Mouse (Mus musculus) forelimb bud, embryonic 11.5 days (tissue): ENCODE data around the gene Tmem104.

Experiments
- DNase-seq: peaks from one replicate; pipeline ENCODE4 v3.0.0-alpha.2; 2012; ENCODE audit warnings: low read depth, low spot score

The Tmem104 gene

GRCm38 (mm10) chr11:115229021-115229930 is 42.0 kb downstream of the Tmem104 start:
- no peak for DNase-seq

GRCm38 (mm10) chr11:115231168-115231915 is 44.1 kb downstream of the Tmem104 start:
- DNase-seq, result no peak

DNA sequence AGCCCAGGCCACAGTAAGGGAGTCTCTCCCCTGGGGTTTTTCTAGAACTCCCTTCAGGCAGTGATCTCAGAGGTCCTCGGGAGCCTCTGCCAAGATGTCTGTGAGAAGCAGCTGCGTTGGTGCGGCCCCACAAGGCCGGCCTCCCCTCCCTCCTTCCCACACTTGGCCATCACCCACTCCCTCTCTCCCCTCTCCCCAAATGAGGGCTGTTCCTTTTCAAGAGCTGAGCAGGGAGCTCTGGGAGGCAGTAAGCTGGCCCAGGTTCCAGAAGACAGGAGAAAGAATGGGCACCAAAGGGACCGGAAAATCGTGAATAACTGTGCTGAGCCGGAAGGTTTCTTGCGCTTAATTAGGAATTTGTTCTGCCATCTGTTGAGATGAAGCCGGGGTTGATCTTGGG is 44.6 kb downstream of the Tmem104 start:
- DNase-seq, result no peak

DNA sequence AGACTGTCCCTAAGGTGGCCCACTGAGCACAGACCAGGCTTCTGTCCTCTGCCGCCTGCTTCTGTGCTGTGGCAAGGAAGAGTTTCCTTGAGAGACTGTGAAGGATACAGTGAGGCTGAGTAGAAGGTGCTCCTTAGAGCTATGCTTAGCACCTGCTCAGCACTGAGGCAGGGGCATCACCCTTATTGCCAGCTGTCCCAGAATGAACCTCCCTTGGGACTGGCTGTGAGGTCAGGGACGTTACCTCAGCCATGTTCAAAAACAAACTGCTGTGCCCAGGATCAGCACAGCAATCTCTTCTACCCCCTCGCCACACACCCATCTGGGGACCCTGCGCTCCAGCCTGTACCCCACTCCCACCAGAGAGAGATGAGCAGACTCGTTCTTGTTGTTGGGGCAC is 45.6 kb downstream of the Tmem104 start:
- DNase-seq, result no peak

GRCm38 (mm10) chr11:115233526-115234290 is 46.4 kb downstream of the Tmem104 start:
- DNase-seq, result no peak

DNA sequence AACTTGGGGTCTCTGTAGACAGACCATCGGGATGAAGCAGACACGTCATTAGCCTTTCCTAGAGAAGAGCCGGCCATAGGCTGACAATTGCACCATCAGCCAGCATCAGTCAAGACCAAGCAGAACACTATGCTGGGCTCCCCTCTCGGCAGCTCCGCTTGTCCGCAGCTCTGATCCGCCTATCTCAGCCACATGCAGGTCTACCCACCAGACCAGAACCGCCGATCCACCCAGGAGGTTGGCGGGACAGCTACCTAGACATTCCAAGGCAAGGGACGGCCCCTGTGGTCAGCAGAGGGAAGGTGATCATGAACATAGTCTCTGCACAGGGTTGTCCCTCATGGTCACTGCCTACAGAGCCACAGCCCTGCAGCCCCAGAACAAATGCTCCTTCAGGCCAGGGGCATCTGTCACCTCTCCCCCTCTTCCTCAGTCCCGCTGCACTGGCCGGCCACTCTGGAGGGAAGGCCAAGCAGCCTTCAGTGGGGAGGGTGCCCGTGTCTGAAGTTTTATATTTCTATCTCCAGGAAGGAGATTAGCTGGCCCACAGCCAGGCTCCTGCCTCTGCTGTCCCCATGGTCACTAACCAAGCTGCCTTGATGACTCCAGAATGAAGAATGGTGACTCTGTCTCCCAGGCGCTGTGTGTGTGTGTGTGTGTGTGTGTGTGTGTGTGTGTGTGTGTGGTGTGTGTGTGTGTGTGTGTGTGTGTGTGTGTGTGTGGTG is 47.2 kb downstream of the Tmem104 start:
- DNase-seq, result no peak

DNA sequence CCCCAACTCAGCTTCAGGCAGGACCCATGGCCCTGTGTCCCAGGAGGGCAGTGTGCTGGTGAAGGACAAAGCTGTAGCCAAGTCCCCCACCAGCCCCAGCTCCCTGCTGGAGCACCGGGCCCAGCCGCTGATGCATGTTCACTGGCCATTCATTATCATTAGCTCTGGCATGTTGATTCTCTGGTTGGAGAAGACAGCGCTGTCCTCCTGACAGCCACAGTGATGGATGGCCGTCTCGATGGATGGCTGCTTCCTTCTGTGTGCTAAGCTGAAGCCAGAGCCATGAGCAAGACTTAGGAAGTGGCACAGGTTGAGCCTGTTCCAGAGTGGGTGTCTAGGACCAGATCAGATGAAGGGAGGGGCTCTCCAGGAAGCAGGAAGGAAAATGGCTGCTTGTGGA is 49.3 kb downstream of the Tmem104 start:
- peak; percentile 32 for DNase-seq

- no peak for DNase-seq
Observed at GRCm38 (mm10) chr11:115241402-115241801, 54.1 kb downstream of the Tmem104 start.

- DNase-seq, result no peak
Observed at GRCm38 (mm10) chr11:115242746-115243145, 55.5 kb downstream of the Tmem104 start.

DNA sequence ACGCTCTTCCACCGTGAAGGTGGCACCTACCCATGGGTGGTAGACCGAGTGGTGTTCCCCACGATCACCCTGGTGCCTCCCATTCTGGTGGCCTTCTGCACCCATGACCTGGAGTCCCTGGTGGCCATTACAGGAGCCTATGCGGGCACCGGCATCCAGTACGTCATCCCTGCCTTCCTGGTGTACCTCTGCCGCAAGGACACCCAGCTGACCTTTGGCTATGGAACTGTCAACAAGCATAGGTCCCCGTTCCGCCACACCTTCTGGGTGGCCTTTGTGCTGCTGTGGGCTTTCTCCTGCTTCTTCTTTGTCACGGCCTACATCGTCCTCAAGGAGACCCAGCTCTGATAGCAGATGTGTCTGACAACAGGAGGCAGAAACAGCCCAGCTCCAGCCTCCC is 56.5 kb downstream of the Tmem104 start:
- no peak for DNase-seq

DNA sequence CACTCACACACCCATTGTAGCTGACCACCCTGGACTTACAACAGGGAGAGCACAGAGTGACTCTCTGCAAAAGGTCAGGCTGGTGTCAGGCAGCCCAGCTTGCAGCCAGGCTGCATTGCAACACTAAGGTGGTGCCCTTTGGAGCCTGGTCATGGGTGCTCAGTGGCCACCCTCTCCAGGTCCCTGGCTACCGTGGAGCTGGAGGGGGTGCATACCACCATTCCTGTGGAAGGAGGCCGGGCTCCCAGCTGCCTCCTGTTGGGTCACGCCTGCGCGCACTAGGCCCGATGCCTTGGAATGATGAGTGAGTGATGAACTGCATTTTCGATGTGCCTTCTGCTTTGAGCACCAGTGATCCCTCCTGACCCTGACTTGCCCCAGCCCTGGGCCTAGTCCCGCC is 57.6 kb downstream of the Tmem104 start:
- DNase-seq, result no peak

GRCm38 (mm10) chr11:115246386-115246785 is 59.1 kb downstream of the Tmem104 start:
- DNase-seq, result no peak

- no peak for DNase-seq
Observed at GRCm38 (mm10) chr11:115247240-115247639, 60.0 kb downstream of the Tmem104 start.

GRCm38 (mm10) chr11:115247945-115248344 is 60.7 kb downstream of the Tmem104 start:
- DNase-seq, result no peak

- DNase-seq, result no peak
Observed at GRCm38 (mm10) chr11:115249721-115250404, 62.6 kb downstream of the Tmem104 start.

GRCm38 (mm10) chr11:115250405-115251090 is 63.3 kb downstream of the Tmem104 start:
- DNase-seq, result no peak

- DNase-seq, result no peak
Observed at GRCm38 (mm10) chr11:115251258-115251657, 64.0 kb downstream of the Tmem104 start.

DNA sequence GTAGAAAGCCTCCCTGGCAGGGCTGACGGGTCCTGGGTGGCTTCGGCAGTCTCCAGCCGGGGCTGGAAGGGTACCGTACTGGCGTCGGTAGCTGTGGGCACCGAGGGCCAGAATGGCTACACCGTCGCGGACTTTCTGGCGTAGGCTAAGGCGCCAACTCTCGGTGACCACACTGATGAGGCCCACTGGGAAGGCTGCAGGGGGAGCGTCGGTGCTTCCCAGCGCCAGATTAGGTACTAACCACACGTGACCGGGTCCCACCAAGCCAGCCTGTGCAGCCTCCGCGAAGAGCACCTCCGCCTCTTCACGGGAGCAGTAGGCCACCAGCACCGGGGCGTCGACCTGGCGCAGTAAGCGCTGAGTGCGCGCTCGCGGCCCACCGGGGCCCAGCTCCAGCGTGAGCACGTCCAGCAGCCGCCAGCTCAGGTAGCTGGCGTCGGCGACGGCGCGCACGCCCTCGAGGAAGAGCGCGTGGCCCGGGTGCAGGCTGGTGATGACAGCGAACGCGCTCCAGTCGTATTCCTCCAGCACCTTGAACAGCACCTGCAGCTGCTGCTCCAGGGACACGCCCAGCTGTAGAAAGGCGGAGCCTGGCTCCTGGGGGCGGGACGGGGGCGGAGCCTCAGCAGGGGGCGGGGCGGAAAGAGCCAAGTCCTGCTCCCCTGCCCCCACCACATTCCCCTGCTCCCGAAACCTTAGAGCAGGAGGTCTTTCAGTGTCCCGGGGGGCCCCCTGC is 70.7 kb downstream of the Tmem104 start:
- DNase-seq, result peak; percentile 50

- no peak for DNase-seq
Observed at GRCm38 (mm10) chr11:115259134-115259533, 71.8 kb downstream of the Tmem104 start.
